Mouse (Mus musculus) C2C12 (cell line): ENCODE measurements around the gene Zic3. TPM values are rescaled to one million over a fixed set of nuclear protein-coding genes. Genes with fewer than 3 reads are reported as not detected.

Experiments used
- H3K27me3 ChIP-seq: one replicate; pipeline ENCODE4 v1.6.1; 2011; ENCODE audit not compliant: control insufficient read depth, insufficient read depth, insufficient read length
- H3K36me3 ChIP-seq: one replicate; pipeline ENCODE4 v1.6.1; 2011; ENCODE audit not compliant: control insufficient read depth, insufficient read depth
- H3K4me3 ChIP-seq: one replicate; pipeline ENCODE4 v1.5.1; 2011; ENCODE audit warnings: mild to moderate bottlenecking, control low read depth; ENCODE audit not compliant: poor library complexity, insufficient read depth, severe bottlenecking
- H3K79me2 ChIP-seq: one replicate; pipeline ENCODE4 v1.6.1; 2011; ENCODE audit not compliant: control insufficient read depth, insufficient read depth
- H3K79me3 ChIP-seq: one replicate; pipeline ENCODE4 v1.6.1; 2011; ENCODE audit warnings: low read depth, control low read depth
- H3ac ChIP-seq: one replicate; pipeline ENCODE3; 2011; ENCODE audit warnings: low read depth; ENCODE audit not compliant: control insufficient read depth, insufficient read length
- CEBPB ChIP-seq: IDR thresholded peaks from one replicate; pipeline ENCODE4 v1.6.1; 2011; ENCODE audit warnings: low read depth, mild to moderate bottlenecking, control low read depth, moderate library complexity
- CTCF ChIP-seq: IDR thresholded peaks from one replicate; pipeline ENCODE4 v1.5.1; 2011; ENCODE audit not compliant: control insufficient read depth, insufficient read depth, insufficient read length
- FOSL1 ChIP-seq: IDR thresholded peaks from one replicate; pipeline ENCODE4 v1.8.0; 2011; ENCODE audit warnings: mild to moderate bottlenecking, low read length; ENCODE audit not compliant: poor library complexity, insufficient read depth, severe bottlenecking
- MAX ChIP-seq: IDR thresholded peaks from one replicate; pipeline ENCODE4 v1.6.1; 2011; ENCODE audit warnings: mild to moderate bottlenecking, control low read depth
- MYOD1 ChIP-seq: IDR thresholded peaks from one replicate; pipeline ENCODE4 v1.6.1; 2011; ENCODE audit warnings: low read depth; ENCODE audit not compliant: control insufficient read depth, insufficient read length
- MYOG ChIP-seq: IDR thresholded peaks from one replicate; pipeline ENCODE4 v1.6.1; 2011; ENCODE audit not compliant: control insufficient read depth, insufficient read length; ENCODE audit errors: extremely low read depth
- USF1 ChIP-seq: IDR thresholded peaks from one replicate; pipeline ENCODE4 v1.6.1; 2011; ENCODE audit warnings: low read depth, mild to moderate bottlenecking, control low read depth, moderate library complexity
- polyA plus RNA-seq: library from polyadenylated mRNA; unstranded; fragments of >200 nt; fragmentation: generic; extraction: Trizol; gene quantifications from one replicate; pipeline ENCODE4 v1.2.1, GENCODE M21; 2012; ENCODE audit warnings: missing spikeins

Zic3 gene
- polyA plus RNA-seq, 1 experiment, result not detected

GRCm38 (mm10) chrX:58038061-58039007 lies 15.8 kb downstream of the Zic3 start:
- Histone ChIP-seq H3K36me3 (no peaks in the 10 kb centered on the region), H3K79me2 (no peaks in the 10 kb centered on the region), H3ac (no peak overlapping the region), H3K79me3 (no peaks in the 10 kb centered on the region), H3K4me3 (no peak overlapping the region), H3K27me3 (no peaks in the 10 kb centered on the region)
- TF ChIP-seq CTCF (no peak), USF1 (no peak), MAX (no peak), CEBPB (no peak), FOSL1 (no peak), MYOD1 (no peak), MYOG (no peak)

- Histone ChIP-seq H3K27me3 (no peaks in the 10 kb centered on the region), H3ac (no peak overlapping the region), H3K79me2 (no peaks in the 10 kb centered on the region), H3K4me3 (no peak overlapping the region), H3K36me3 (no peaks in the 10 kb centered on the region), H3K79me3 (no peaks in the 10 kb centered on the region)
- no peak for TF ChIP-seq FOSL1
- TF ChIP-seq MYOD1, result no peak
- no peak for TF ChIP-seq MAX
- TF ChIP-seq CEBPB, result no peak
- TF ChIP-seq CTCF, result no peak
- TF ChIP-seq USF1, result no peak
- TF ChIP-seq MYOG, result no peak
Observed at GRCm38 (mm10) chrX:58039703-58040102, 17.2 kb downstream of the Zic3 start.

- no peak for TF ChIP-seq USF1
- TF ChIP-seq CTCF, result no peak
- TF ChIP-seq MAX, result no peak
- TF ChIP-seq CEBPB, result no peak
- no peak for TF ChIP-seq FOSL1
- TF ChIP-seq MYOG, result no peak
- no peak for TF ChIP-seq MYOD1
- no peak overlapping the region for H3ac ChIP-seq
- no peaks in the 10 kb centered on the region for H3K79me3 ChIP-seq
- H3K79me2 ChIP-seq, result no peaks in the 10 kb centered on the region
- H3K36me3 ChIP-seq, result no peaks in the 10 kb centered on the region
- no peaks in the 10 kb centered on the region for H3K27me3 ChIP-seq
- H3K4me3 ChIP-seq, result no peak overlapping the region
Observed at GRCm38 (mm10) chrX:58041865-58042264, 19.4 kb downstream of the Zic3 start.

- Histone ChIP-seq H3K4me3 (no peak overlapping the region), H3K27me3 (no peaks in the 10 kb centered on the region), H3K79me3 (no peaks in the 10 kb centered on the region), H3ac (no peak overlapping the region), H3K36me3 (no peaks in the 10 kb centered on the region), H3K79me2 (no peaks in the 10 kb centered on the region)
- TF ChIP-seq MYOG, result no peak
- TF ChIP-seq USF1, result no peak
- TF ChIP-seq CEBPB, result no peak
- TF ChIP-seq FOSL1, result no peak
- TF ChIP-seq MAX, result no peak
Observed at GRCm38 (mm10) chrX:58042512-58042911, 20.0 kb downstream of the Zic3 start.
